Mouse (Mus musculus) heart, embryonic 16.5 days (tissue): ENCODE results near the gene Gm29094. TPM values are rescaled to one million over a fixed set of nuclear protein-coding genes. Genes with fewer than 3 reads are reported as not detected.
"Not testable (repeated sequence)": the region's sequence is repeated elsewhere in the genome, so short reads cannot be mapped to it uniquely, and the experiment has no call there.

Source experiments
- ATAC-seq: fragments of 200-750 bp; cut with Nextera tagmentation; replicated peaks from 2 replicates; pipeline ENCODE4 v1.8.0; 2017; ENCODE audit warnings: moderate number of reproducible peaks; ENCODE audit not compliant: insufficient read depth, low FRiP score; ENCODE audit errors: extremely low read depth
- H3K27ac ChIP-seq: fragments of 300-500 bp; sonication (generic); 2 replicates; pipeline ENCODE4 v1.5.1; 2014; ENCODE audit warnings: mild to moderate bottlenecking, low read length, control low read depth, moderate library complexity
- H3K27me3 ChIP-seq: fragments of 300-500 bp; sonication (generic); 2 replicates; pipeline ENCODE4 v1.6.1; 2014; ENCODE audit warnings: low read length, mixed read lengths; ENCODE audit not compliant: control insufficient read depth, insufficient read depth
- H3K36me3 ChIP-seq: fragments of 300-500 bp; sonication (generic); 2 replicates; pipeline ENCODE4 v1.6.1; 2014; ENCODE audit not compliant: control insufficient read depth, insufficient read depth
- H3K4me1 ChIP-seq: fragments of 300-500 bp; sonication (generic); 2 replicates; pipeline ENCODE4 v1.6.1; 2014; ENCODE audit warnings: low read length, mixed read lengths; ENCODE audit not compliant: control insufficient read depth, insufficient read depth
- H3K4me2 ChIP-seq: fragments of 300-500 bp; sonication (generic); 2 replicates; pipeline ENCODE4 v1.6.1; 2014; ENCODE audit warnings: low read depth, mild to moderate bottlenecking, control low read depth, low read length
- H3K4me3 ChIP-seq: fragments of 300-500 bp; sonication (generic); 2 replicates; pipeline ENCODE4 v1.5.1; 2014; ENCODE audit warnings: mild to moderate bottlenecking, control low read depth, low read length
- H3K9ac ChIP-seq: fragments of 300-500 bp; sonication (generic); 2 replicates; pipeline ENCODE4 v1.6.1; 2014; ENCODE audit warnings: low read length, control low read depth
- H3K9me3 ChIP-seq: fragments of 300-500 bp; sonication (generic); replicated peaks from 2 replicates; pipeline ENCODE4 v1.6.1; 2016; ENCODE audit warnings: low read length; ENCODE audit not compliant: control insufficient read depth
- WGBS: fragments of 180-500 bp; shearing (Covaris S2); extraction: QIAGEN DNeasy Blood & Tissue Kit; methylation state at CpG from one replicate; pipeline ENCODE4 v1.1.7; 2014; 5-methylcytosine and 5-hydroxymethylcytosine counted together
- polyA plus RNA-seq: library from polyadenylated mRNA; unstranded; fragments of >200 nt; fragmentation: Nextera tagmentation; extraction: Ambion mirVana; gene quantifications from 2 replicates; pipeline ENCODE4 v1.2.1, GENCODE M21; 2015

The Gm29094 gene
- polyA plus RNA-seq, 1 experiment from 2014 or later: 0.37 TPM

DNA sequence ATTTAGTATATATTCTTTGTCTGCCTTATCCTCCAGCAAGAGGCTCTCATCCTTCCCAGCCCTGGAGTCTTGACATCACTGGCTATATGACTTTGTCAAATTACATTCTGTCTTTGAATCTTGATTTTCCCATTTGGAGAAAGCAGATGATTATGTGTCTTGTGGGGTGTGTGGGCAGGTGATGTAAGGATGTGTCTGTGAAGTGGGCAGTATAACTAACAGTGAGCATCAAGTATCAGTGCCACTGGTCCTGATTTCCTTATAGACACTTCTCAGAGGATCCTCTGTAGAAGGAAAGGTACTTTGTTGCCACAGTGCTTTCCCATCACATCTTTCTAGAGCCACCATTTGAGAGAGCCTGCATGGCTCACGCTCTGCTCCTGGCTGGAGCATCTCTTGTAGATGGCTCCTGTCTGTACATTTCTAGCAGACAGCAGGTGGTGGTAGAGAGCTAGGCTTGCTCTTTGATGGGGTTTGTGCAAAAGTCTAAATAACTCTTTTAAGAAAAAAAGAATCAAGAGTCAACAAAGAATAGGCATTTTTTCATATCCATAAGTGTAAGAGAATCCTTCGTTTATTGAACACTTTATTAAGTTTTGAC, 31.8 kb downstream of the Gm29094 start:
- not testable (repeated sequence) for H3K36me3 ChIP-seq, H3K4me2 ChIP-seq, H3K27me3 ChIP-seq, H3K9ac ChIP-seq, H3K4me1 ChIP-seq, H3K9me3 ChIP-seq, H3K4me3 ChIP-seq, H3K27ac ChIP-seq, ATAC-seq
- 48% methylated on average over 1 of the region's 2 CpGs for WGBS

DNA sequence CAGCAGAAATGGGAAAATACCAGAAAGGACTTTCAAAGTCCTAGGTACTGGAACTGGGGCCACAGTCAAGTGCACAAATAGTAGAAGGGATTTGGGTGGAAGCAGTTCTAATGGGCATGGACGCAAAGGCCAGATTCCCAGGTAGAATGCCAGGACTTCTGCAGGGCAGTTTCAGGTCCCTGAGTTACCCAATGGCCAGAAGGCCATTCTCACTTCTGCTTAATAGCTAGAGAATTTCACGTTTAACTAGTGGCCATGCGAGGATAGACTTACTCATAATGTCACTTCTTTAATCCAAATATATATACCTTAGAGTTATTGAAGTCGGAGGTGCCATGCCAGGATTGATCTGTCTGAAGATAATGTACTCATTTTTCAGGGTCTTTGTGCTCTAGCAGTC, 38.0 kb downstream of the Gm29094 start:
- not testable (repeated sequence) for H3K4me2 ChIP-seq, H3K27me3 ChIP-seq, H3K36me3 ChIP-seq, H3K27ac ChIP-seq, H3K9me3 ChIP-seq, H3K9ac ChIP-seq, ATAC-seq, H3K4me3 ChIP-seq, H3K4me1 ChIP-seq
- 82% methylated on average over 4 of the region's 4 CpGs for WGBS

DNA sequence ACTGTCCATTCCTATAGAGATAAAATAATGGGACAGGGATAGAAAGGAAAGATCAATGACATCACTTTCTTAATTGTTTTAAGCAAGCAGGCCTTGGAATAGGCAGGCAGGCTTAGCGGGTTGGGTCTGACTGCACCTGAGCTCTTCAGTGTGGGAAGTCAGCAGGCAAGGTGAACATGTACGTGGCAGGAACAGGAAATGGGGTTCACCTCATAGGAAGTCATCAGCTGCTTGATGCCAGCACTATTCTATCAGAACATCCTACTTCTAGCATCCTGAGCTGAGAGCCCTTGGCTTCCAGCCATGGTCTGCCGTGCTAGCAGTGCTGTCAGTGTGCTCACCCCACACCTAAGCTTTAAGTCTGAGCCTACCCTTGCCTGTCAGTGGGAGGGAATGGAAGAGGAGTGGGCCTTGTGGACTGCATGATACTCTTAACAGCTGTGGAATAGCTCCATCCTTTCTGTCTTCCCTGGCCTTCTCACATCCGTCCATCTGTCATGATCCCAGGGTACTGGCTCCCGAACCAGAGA, 39.9 kb downstream of the Gm29094 start:
- H3K36me3 ChIP-seq, H3K4me2 ChIP-seq, H3K4me1 ChIP-seq, H3K4me3 ChIP-seq, ATAC-seq, H3K9me3 ChIP-seq, H3K27me3 ChIP-seq, H3K9ac ChIP-seq, H3K27ac ChIP-seq: not testable (repeated sequence)
- 64% methylated on average over 4 of the region's 5 CpGs for WGBS

DNA sequence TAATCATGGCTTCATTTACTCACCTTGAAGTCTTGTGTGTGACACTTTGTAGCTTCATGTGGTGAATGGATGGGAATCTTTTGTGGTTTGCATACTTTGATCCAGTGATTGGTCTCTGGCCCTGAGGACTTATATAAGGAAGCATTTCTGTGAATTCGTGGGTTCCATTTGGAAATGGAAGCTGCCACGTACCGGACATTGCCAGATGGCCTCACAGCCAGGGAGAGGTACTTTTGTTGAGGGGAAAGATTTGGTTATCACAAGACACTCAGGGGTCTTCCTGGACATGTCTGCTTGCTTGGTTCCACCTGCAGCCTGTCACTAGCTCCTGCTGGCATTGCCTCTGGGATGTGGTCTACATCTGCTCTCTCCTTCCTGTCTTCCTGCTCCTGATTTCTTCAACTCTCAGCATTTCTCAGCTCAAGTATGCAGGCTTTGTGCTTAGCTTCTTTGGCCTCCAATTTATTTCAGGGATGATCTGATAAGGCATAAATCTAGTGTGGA, 41.4 kb downstream of the Gm29094 start:
- H3K4me3 ChIP-seq, H3K27ac ChIP-seq, H3K4me1 ChIP-seq, ATAC-seq, H3K9ac ChIP-seq, H3K27me3 ChIP-seq, H3K36me3 ChIP-seq, H3K9me3 ChIP-seq, H3K4me2 ChIP-seq: not testable (repeated sequence)
- WGBS: 76% methylated on average over 3 of the region's 3 CpGs

DNA sequence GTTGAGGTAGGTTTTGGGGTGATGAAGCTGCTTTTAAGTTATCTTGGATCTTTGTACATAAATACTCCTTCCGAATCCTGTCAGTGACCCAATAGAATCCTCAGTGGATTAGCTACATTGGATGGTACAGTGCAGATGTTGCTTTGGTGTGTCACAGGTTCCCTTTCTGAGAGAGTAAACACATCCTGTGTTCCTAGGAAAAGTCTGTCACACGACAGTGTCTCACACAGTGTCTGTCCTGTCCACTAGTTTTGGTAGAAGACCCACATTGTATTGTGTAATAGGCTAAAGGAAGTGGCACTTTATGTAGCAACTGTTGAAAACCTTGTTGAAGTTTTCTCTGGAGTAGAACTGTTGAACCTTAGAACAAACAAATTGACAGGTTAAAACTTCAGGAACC, 54.2 kb downstream of the Gm29094 start:
- no peak for ATAC-seq
- H3K36me3 ChIP-seq: no peaks in the 10 kb centered on the region
- H3K4me2 ChIP-seq: no peak overlapping the region
- H3K4me3 ChIP-seq: no peak overlapping the region
- H3K9ac ChIP-seq: no peak overlapping the region
- H3K4me1 ChIP-seq: no peaks in the 10 kb centered on the region
- no peaks in the 10 kb centered on the region for H3K27me3 ChIP-seq
- no peaks in the 10 kb centered on the region for H3K9me3 ChIP-seq
- H3K27ac ChIP-seq: no peak overlapping the region
- WGBS: 63% methylated on average over 2 of the region's 2 CpGs

DNA sequence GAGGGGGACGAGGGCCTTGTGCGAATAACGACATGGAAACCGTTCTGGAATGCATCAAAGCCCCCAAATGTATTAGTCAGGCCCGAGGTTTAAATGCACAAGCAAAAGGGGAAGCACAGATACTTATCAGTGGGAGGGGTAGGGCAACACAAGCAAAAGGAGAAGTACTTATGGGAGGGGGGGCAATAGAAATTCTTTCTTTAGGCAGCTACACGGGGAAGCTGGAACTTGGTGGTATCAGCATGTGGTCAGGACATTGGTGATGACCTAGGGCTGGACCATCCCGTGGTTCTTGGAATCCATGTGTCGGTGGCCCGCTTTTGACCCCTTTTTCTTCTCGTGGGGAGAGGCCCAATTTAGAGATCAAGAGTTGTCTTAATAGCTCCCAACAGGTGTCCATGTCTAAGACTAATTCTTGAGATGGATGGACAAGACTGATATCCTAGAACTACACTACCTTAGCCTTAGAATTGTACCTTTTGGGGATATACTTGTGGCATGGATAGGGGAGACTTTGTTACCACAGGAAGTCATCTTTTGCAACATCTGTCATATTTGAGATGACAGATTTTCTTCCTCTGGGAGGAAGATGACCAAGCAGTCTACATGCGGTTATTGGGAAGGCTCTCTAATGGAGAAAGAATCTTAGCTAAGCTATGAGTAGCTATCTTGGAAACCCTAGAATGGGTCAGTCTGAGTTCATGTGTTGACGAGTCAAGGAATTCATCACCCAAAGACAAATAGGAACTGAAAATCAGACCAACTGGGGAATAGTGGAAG, 57.6 kb downstream of the Gm29094 start:
- no peaks in the 10 kb centered on the region for H3K9me3 ChIP-seq

DNA sequence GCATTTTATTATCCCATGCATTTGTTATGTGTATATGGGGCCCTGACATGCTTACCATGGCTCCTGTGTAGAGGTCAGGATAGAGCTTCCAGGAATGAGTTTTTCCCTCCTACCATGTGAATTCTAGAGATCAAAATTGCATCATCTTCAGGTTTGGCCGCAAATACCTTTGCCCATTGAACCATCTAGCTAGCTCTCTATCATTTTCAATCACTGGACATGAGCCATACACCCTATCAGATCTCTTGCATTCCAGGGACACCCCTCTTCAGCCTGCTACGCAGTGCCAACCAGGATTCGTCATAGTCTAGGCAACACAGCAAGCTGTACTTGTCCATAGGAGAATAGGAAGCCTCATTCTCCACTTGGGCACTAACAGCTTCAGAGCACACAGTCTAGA, 64.8 kb downstream of the Gm29094 start:
- Histone ChIP-seq H3K4me2 (no peak overlapping the region), H3K27me3 (no peaks in the 10 kb centered on the region), H3K4me1 (no peaks in the 10 kb centered on the region), H3K9me3 (no peaks in the 10 kb centered on the region), H3K36me3 (no peaks in the 10 kb centered on the region), H3K9ac (no peak overlapping the region), H3K4me3 (no peak overlapping the region), H3K27ac (no peak overlapping the region)
- no peak for ATAC-seq
- WGBS: 87% methylated on average over 3 of the region's 3 CpGs

More for the DNA sequence above, 57.6 kb downstream of the Gm29094 start:
- no peak overlapping the region for H3K27ac ChIP-seq
- no peak overlapping the region for H3K9ac ChIP-seq
- H3K27me3 ChIP-seq: no peaks in the 10 kb centered on the region
- H3K4me3 ChIP-seq: no peak overlapping the region
- H3K36me3 ChIP-seq: no peaks in the 10 kb centered on the region
- 79% methylated on average over 12 of the region's 12 CpGs for WGBS
- no peaks in the 10 kb centered on the region for H3K4me1 ChIP-seq
- ATAC-seq: no peak
- no peak overlapping the region for H3K4me2 ChIP-seq

DNA sequence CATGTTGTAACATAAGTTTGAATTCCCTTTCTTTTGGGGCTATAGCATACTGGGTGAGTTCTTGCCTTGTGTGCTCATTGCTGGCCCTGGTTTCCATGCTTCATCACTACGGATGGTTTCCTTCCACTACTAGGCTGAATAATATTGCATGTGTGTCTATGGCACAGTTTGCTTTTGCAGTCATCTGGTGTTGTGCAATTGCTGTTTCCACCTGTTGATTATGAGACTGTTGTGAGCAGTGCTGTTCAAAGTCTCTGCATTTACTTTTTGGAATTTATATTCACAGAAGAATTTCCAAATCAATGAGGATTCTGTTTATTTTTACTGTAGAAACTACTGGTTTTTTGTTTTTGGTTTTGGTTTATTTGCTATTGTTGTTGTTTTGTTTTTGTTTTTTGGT, 65.4 kb downstream of the Gm29094 start:
- Histone ChIP-seq H3K27ac (no peak overlapping the region), H3K4me2 (no peak overlapping the region), H3K9me3 (no peaks in the 10 kb centered on the region), H3K4me3 (no peak overlapping the region), H3K36me3 (no peaks in the 10 kb centered on the region), H3K9ac (no peak overlapping the region), H3K27me3 (no peaks in the 10 kb centered on the region), H3K4me1 (no peaks in the 10 kb centered on the region)
- 86% methylated on average over 1 of the region's 1 CpGs for WGBS
- ATAC-seq: no peak
